Mouse (Mus musculus) limb, embryonic 13.5 days (tissue): ENCODE measurements around the gene Gm21834. TPM values are rescaled to one million over a fixed set of nuclear protein-coding genes. Genes with fewer than 3 reads are reported as not detected.

Experiments
- ATAC-seq: fragments of 200-750 bp; cut with Nextera tagmentation; 2 replicates; pipeline ENCODE4 v1.8.0; 2017; ENCODE audit warnings: low read depth, moderate number of reproducible peaks, moderate TSS enrichment; ENCODE audit not compliant: low FRiP score
- H3K27ac ChIP-seq: fragments of 300-500 bp; sonication (generic); 2 replicates; pipeline ENCODE4 v1.5.1; 2015; ENCODE audit warnings: inconsistent platforms, mild to moderate bottlenecking, moderate library complexity
- H3K27me3 ChIP-seq: fragments of 300-500 bp; sonication (generic); 2 replicates; pipeline ENCODE4 v1.6.1; 2015; ENCODE audit warnings: mild to moderate bottlenecking, inconsistent platforms
- H3K36me3 ChIP-seq: fragments of 300-500 bp; sonication (generic); 2 replicates; pipeline ENCODE4 v1.6.1; 2015; ENCODE audit warnings: inconsistent platforms, mild to moderate bottlenecking, moderate library complexity
- H3K4me1 ChIP-seq: fragments of 300-500 bp; sonication (generic); 2 replicates; pipeline ENCODE4 v1.6.1; 2015; ENCODE audit warnings: inconsistent platforms
- H3K4me2 ChIP-seq: fragments of 300-500 bp; sonication (generic); replicated peaks from 2 replicates; pipeline ENCODE4 v1.6.1; 2015; ENCODE audit warnings: inconsistent platforms, mild to moderate bottlenecking, moderate library complexity
- H3K4me3 ChIP-seq: fragments of 300-500 bp; sonication (generic); 2 replicates; pipeline ENCODE4 v1.5.1; 2015; ENCODE audit warnings: moderate library complexity, mild to moderate bottlenecking, inconsistent platforms
- H3K9ac ChIP-seq: fragments of 300-500 bp; sonication (generic); 2 replicates; pipeline ENCODE4 v1.6.1; 2015; ENCODE audit warnings: mild to moderate bottlenecking, inconsistent platforms
- H3K9me3 ChIP-seq: fragments of 300-500 bp; sonication (generic); 2 replicates; pipeline ENCODE4 v1.6.1; 2016; ENCODE audit warnings: inconsistent platforms
- WGBS: fragments of 180-500 bp; shearing (Covaris S2); methylation state at CpG from one replicate; pipeline ENCODE4 v1.1.7; 2015; 5-methylcytosine and 5-hydroxymethylcytosine counted together
- polyA plus RNA-seq: library from polyadenylated mRNA; unstranded; fragments of >200 nt; fragmentation: Nextera tagmentation; extraction: Ambion mirVana; gene quantifications from 2 replicates; pipeline ENCODE4 v1.2.1, GENCODE M21; 2015

Gm21834 gene
- polyA plus RNA-seq, result not detected in 2 replicates

- no peak for ATAC-seq
- Histone ChIP-seq H3K9me3 (no peaks in the 10 kb centered on the region), H3K4me2 (no peak within 1 kb of the TSS), H3K4me3 (no peak within 1 kb of the TSS), H3K36me3 (no peaks in the 10 kb centered on the region), H3K27me3 (no peaks in the 10 kb centered on the region), H3K9ac (no peak within 1 kb of the TSS), H3K4me1 (no peaks in the 10 kb centered on the region), H3K27ac (no peak within 1 kb of the TSS)
- WGBS, result 74% methylated on average over 5 of the region's 5 CpGs
These were observed at the start of gene Gm21834 for GRCm38 (mm10) chr17:57742119-57742518. Gene Gm21834 (minus strand): TSS chr17:57742219.

DNA sequence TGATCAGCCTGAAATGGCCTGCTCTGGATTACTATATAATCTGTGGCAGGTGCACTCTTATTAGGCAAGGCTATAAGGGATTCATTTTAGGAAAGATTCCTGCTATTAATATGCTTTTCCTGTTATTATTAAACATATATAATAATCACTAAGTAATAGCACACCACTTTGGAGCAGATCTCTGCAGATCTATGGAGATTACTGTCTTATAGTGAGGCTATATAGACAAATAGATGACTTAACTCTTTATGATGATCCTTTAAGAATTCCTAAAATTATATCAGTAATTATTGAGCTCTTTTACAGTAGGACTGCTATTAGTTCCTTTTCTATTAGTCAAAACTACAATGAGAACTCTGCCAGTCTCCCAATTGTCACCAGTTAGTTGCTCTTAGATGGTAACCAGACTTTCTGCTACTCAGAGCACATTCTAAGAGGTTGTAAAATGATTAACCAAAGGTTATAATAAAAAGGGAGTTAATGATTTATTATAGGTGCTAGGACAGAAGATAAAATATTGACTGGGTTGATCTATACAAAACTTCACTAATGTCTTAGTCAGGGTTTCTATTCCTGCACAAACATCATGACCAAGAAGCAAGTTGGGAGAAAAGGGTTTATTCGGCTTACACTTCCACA lies 46.3 kb upstream of the Gm21834 start:
- ATAC-seq, result no peak
- Histone ChIP-seq H3K4me3 (no peak overlapping the region), H3K4me2 (no peak overlapping the region), H3K9ac (no peak overlapping the region), H3K36me3 (no peaks in the 10 kb centered on the region), H3K9me3 (0 out of 2 replicates have a peak, but pooled peaks cover 2% of the 10 kb centered on the region), H3K27ac (no peak overlapping the region), H3K4me1 (no peaks in the 10 kb centered on the region), H3K27me3 (no peaks in the 10 kb centered on the region)
- 79% methylated on average over 1 of the region's 1 CpGs for WGBS

GRCm38 (mm10) chr17:57770904-57771303 lies 28.9 kb upstream of the Gm21834 start:
- Histone ChIP-seq H3K9me3 (no peaks in the 10 kb centered on the region), H3K4me3 (no peak overlapping the region), H3K36me3 (no peaks in the 10 kb centered on the region), H3K4me1 (no peaks in the 10 kb centered on the region), H3K4me2 (no peak overlapping the region), H3K9ac (no peak overlapping the region), H3K27ac (no peak overlapping the region), H3K27me3 (no peaks in the 10 kb centered on the region)
- no peak for ATAC-seq
- WGBS, result 20% methylated on average over 4 of the region's 4 CpGs

DNA sequence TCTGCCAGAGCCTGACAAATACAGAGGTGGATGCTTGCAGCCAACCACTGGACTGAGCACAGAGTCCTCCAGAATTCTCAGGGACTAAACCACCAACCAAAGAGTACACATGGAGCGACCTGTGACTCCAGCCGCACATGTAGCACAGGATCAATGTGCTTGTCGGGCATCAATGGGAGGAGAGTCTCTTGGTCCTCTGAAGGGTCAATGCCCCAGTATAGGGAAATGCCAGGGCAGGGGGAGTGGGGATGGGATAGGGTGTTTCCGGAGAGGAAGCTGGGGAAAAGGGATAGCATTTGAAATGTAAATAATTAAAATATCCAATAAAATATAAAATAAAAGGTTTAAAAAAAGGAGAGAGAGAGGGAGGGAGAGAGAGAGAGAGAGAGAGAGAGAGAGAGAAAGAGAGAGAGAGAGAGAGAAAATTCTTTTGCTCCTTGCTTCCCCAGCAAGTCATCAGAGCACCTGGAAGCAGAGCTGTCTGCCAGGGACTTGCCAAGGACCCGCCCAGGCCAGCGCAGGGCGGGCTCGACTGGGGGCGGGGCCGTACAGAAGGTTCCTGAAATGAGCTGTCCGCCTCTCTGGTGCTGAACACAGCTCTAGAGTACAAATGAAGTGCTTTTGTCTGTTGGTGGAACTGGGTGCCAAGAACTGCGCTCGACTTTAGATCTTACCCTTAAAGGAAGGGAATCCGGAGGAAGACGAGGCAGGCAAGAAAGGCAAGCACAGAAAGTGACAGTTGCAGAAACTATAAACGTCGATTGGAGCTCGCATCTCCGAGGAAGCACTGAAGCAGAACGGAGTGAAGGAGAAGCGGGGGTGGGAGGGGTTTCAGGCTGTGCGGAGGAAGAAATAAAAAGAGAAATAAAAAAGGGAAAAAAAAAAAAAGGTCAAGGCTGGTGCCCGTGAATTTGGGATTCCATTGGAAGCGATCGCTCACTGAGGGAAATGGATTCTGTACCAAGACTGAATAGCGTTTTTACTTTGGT lies 26.9 kb upstream of the Gm21834 start, which contains the start of gene Cntnap5c:
TSS of gene Cntnap5c (plus strand) at position 949 of the 989 bp plus-strand sequence.
- no peak within 1 kb of the TSS for H3K27ac ChIP-seq
- no peak within 1 kb of the TSS for H3K4me3 ChIP-seq
- H3K36me3 ChIP-seq, result no peaks in the 10 kb centered on the region
- 19% methylated on average over 26 of the region's 26 CpGs for WGBS
- H3K27me3 ChIP-seq, result no peaks in the 10 kb centered on the region
- no peaks in the 10 kb centered on the region for H3K4me1 ChIP-seq
- H3K9ac ChIP-seq, result no peak within 1 kb of the TSS
- H3K9me3 ChIP-seq, result no peaks in the 10 kb centered on the region
- H3K4me2 ChIP-seq, result no peak within 1 kb of the TSS
- ATAC-seq, result peak; percentile 82; the same call in 1 of the 2 replicates

DNA sequence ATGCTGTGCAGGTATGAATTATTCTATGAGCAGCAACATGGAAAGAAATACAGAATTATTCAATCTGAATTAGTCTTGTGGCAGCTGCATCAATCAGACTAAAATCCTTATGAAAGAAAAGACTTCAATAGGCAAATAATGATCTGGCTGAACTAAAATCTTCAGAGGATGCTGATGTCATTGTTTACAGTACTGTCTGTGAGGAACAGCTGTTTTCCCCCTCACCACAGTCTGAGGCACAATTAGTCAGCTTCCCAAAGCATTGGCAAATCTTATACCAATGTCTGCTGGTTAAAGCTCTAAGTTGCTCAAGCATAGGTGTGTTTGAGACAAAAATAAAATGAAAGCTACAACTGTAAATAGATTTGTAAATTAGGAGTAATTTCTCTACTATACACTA lies 25.3 kb upstream of the Gm21834 start:
- Histone ChIP-seq H3K4me1 (no peaks in the 10 kb centered on the region), H3K4me3 (no peak overlapping the region), H3K9ac (no peak overlapping the region), H3K9me3 (no peaks in the 10 kb centered on the region), H3K36me3 (no peaks in the 10 kb centered on the region), H3K27ac (no peak overlapping the region), H3K27me3 (no peaks in the 10 kb centered on the region), H3K4me2 (no peak overlapping the region)
- no peak for ATAC-seq

- Histone ChIP-seq H3K27ac (no peak overlapping the region), H3K4me3 (no peak overlapping the region), H3K27me3 (no peaks in the 10 kb centered on the region), H3K4me2 (no peak overlapping the region), H3K4me1 (no peaks in the 10 kb centered on the region), H3K9me3 (no peaks in the 10 kb centered on the region), H3K9ac (no peak overlapping the region), H3K36me3 (no peaks in the 10 kb centered on the region)
- ATAC-seq, result no peak
- WGBS, result 68% methylated on average over 1 of the region's 1 CpGs
These were observed 16.0 kb upstream of the Gm21834 start for GRCm38 (mm10) chr17:57758033-57758432.

DNA sequence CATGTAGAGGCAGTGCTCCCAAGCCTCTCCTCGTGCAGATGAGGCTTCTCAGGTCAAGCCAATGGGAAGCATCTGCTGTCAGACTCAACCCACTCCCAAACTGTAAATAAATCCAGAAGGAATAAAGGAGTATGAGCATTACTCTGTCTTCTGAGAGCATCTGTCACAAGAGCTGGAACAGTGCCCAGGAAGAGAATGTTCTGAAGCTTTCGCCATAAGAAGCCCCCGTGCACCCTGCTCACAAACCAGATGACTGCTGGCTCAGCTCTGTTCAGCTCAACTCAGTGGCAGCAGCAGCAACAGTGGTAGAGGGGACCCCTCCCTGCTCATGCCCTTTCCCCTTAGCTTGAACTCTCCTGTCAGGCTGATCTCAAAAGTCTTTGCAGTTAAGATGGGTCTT lies 47.2 kb downstream of the Gm21834 start:
- Histone ChIP-seq H3K9ac (no peak overlapping the region), H3K4me1 (no peaks in the 10 kb centered on the region), H3K9me3 (peaks cover 6% of the 10 kb centered on the region; the same call in 1 of the 2 replicates), H3K27ac (no peak overlapping the region), H3K36me3 (no peaks in the 10 kb centered on the region), H3K4me3 (no peak overlapping the region), H3K4me2 (no peak overlapping the region), H3K27me3 (no peaks in the 10 kb centered on the region)
- ATAC-seq, result no peak
- whole genome bisulfite sequencing, result 75% methylated on average over 3 of the region's 3 CpGs

Other genes starting within 250 kb of the Gm21834 start
- not detected in 2 replicates for gene Vmn2r120, start 196.7 kb downstream of the Gm21834 start, polyA plus RNA-seq
- 0.05 TPM in 1 of 2 replicates, not detected in the other for gene Cntnap5c, start 27.4 kb upstream of the Gm21834 start, polyA plus RNA-seq